Mouse (Mus musculus) neural tube, embryonic 15.5 days (tissue): ENCODE measurements at regions not wholly inside any gene's neighbourhood (a gene's known extent, or its start where the extent isn't known, plus 50 kb on each side); places are given as distances from the start of the nearest gene placed in this dataset.

Source experiments
- ATAC-seq: fragments of 200-750 bp; cut with Nextera tagmentation; 2 replicates; pipeline ENCODE4 v1.8.0; 2017; ENCODE audit warnings: mild to moderate bottlenecking, moderate TSS enrichment, moderate library complexity; ENCODE audit not compliant: low FRiP score
- H3K27ac ChIP-seq: fragments of 300-500 bp; sonication (generic); replicated peaks from 2 replicates; pipeline ENCODE4 v1.5.1; 2015; ENCODE audit warnings: mild to moderate bottlenecking, inconsistent platforms
- H3K27me3 ChIP-seq: fragments of 300-500 bp; sonication (generic); replicated peaks from 2 replicates; pipeline ENCODE4 v1.6.1; 2015; ENCODE audit warnings: inconsistent platforms
- H3K36me3 ChIP-seq: fragments of 300-500 bp; sonication (generic); 2 replicates; pipeline ENCODE4 v1.6.1; 2015; ENCODE audit warnings: inconsistent platforms
- H3K4me1 ChIP-seq: fragments of 300-500 bp; sonication (generic); 2 replicates; pipeline ENCODE4 v1.6.1; 2015; ENCODE audit warnings: inconsistent platforms
- H3K4me2 ChIP-seq: fragments of 300-500 bp; sonication (generic); 2 replicates; pipeline ENCODE4 v1.6.1; 2015; ENCODE audit warnings: inconsistent platforms, mild to moderate bottlenecking, moderate library complexity
- H3K4me3 ChIP-seq: fragments of 300-500 bp; sonication (generic); replicated peaks from 2 replicates; pipeline ENCODE4 v1.5.1; 2015; ENCODE audit warnings: mild to moderate bottlenecking, inconsistent platforms
- H3K9ac ChIP-seq: fragments of 300-500 bp; sonication (generic); replicated peaks from 2 replicates; pipeline ENCODE4 v1.6.1; 2015; ENCODE audit warnings: mild to moderate bottlenecking, inconsistent platforms
- H3K9me3 ChIP-seq: fragments of 300-500 bp; sonication (generic); replicated peaks from 2 replicates; pipeline ENCODE4 v1.6.1; 2016; ENCODE audit warnings: inconsistent platforms
- WGBS: fragments of 180-500 bp; shearing (Covaris S2); methylation state at CpG from one replicate; pipeline ENCODE4 v1.1.7; 2015; ENCODE audit warnings: mixed read lengths; 5-methylcytosine and 5-hydroxymethylcytosine counted together

- ATAC-seq, result no peak
- no peaks in the 10 kb centered on the region for H3K36me3 ChIP-seq
- no peak overlapping the region for H3K9ac ChIP-seq
- H3K4me1 ChIP-seq, result no peaks in the 10 kb centered on the region
- no peak overlapping the region for H3K4me2 ChIP-seq
- H3K27ac ChIP-seq, result no peak overlapping the region
- H3K9me3 ChIP-seq, result no peaks in the 10 kb centered on the region
- WGBS, result 89% methylated on average over 4 of the region's 4 CpGs
- H3K27me3 ChIP-seq, result no peaks in the 10 kb centered on the region
- no peak overlapping the region for H3K4me3 ChIP-seq
Observed at GRCm38 (mm10) chr3:143291793-143292192, 410.0 kb upstream of the Pkn2 start.

DNA sequence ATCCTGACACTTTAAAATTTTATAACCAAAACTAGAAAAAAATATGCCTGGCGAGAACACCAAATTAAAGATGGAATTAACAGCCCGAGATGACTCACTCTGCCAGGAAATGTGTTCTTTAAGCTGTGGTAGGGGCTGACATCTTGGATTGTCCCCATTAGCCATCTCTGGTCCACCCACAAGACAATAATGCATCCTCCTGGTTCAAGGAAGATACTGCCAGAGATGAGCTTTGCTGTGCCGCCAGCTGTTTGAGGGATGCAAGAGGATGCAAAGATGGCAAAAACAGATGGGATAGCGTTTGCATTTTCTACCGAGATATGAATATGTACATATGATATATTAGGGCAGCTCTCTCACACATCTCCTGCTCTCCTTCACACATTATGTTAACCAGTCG, 382.3 kb upstream of the Pkn2 start:
- Histone ChIP-seq H3K9me3 (no peaks in the 10 kb centered on the region), H3K4me2 (no peak overlapping the region), H3K36me3 (no peaks in the 10 kb centered on the region), H3K9ac (no peak overlapping the region), H3K27ac (no peak overlapping the region), H3K27me3 (no peaks in the 10 kb centered on the region), H3K4me1 (no peaks in the 10 kb centered on the region), H3K4me3 (no peak overlapping the region)
- WGBS, result 95% methylated on average over 6 of the region's 6 CpGs
- ATAC-seq, result no peak

GRCm38 (mm10) chr3:143252643-143253042, 370.8 kb upstream of the Pkn2 start:
- no peak overlapping the region for H3K4me2 ChIP-seq
- H3K9me3 ChIP-seq, result no peaks in the 10 kb centered on the region
- no peak overlapping the region for H3K27ac ChIP-seq
- H3K9ac ChIP-seq, result no peak overlapping the region
- H3K36me3 ChIP-seq, result no peaks in the 10 kb centered on the region
- WGBS, result 52% methylated on average over 1 of the region's 1 CpGs
- no peaks in the 10 kb centered on the region for H3K27me3 ChIP-seq
- ATAC-seq, result no peak
- no peaks in the 10 kb centered on the region for H3K4me1 ChIP-seq
- no peak overlapping the region for H3K4me3 ChIP-seq

GRCm38 (mm10) chr3:143252008-143252407, 370.2 kb upstream of the Pkn2 start:
- no peaks in the 10 kb centered on the region for H3K4me1 ChIP-seq
- no peak overlapping the region for H3K4me2 ChIP-seq
- H3K36me3 ChIP-seq, result no peaks in the 10 kb centered on the region
- ATAC-seq, result no peak
- H3K27me3 ChIP-seq, result no peaks in the 10 kb centered on the region
- no peaks in the 10 kb centered on the region for H3K9me3 ChIP-seq
- no peak overlapping the region for H3K4me3 ChIP-seq
- 80% methylated on average over 2 of the region's 2 CpGs for WGBS
- no peak overlapping the region for H3K9ac ChIP-seq
- no peak overlapping the region for H3K27ac ChIP-seq

DNA sequence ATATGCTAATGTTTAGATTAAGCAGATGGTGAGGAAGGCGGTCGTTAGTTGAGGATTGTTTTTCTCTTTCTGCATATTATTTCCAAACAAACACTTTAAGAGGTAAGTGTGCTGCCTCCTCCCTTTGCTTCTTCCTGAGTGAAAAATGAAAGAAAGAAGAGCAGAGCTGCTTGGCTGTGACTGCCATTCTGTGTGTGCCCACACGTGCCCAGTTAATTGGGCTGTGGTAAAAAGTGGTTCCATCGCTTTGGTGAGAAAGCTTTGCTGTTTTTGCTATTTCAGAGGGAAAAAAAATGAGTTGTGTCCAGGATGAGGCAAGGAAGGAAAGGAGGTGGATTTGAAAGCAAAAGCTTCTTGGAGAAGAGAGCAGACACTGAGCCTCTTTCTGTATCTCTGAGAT, 360.9 kb upstream of the Pkn2 start:
- no peak overlapping the region for H3K9ac ChIP-seq

GRCm38 (mm10) chr3:143240545-143241383, 359.0 kb upstream of the Pkn2 start:
- Histone ChIP-seq H3K27me3 (no peaks in the 10 kb centered on the region), H3K4me1 (no peaks in the 10 kb centered on the region), H3K27ac (no peak overlapping the region), H3K4me2 (no peak overlapping the region), H3K4me3 (no peak overlapping the region), H3K9me3 (no peaks in the 10 kb centered on the region), H3K9ac (no peak overlapping the region), H3K36me3 (no peaks in the 10 kb centered on the region)
- 75% methylated on average over 7 of the region's 7 CpGs for WGBS
- ATAC-seq, result no peak

More for the DNA sequence above, 360.9 kb upstream of the Pkn2 start:
- Histone ChIP-seq H3K4me2 (no peak overlapping the region), H3K27me3 (no peaks in the 10 kb centered on the region), H3K27ac (no peak overlapping the region), H3K9me3 (no peaks in the 10 kb centered on the region), H3K36me3 (no peaks in the 10 kb centered on the region), H3K4me3 (no peak overlapping the region), H3K4me1 (no peaks in the 10 kb centered on the region)
- ATAC-seq, result no peak
- WGBS, result 69% methylated on average over 4 of the region's 4 CpGs

DNA sequence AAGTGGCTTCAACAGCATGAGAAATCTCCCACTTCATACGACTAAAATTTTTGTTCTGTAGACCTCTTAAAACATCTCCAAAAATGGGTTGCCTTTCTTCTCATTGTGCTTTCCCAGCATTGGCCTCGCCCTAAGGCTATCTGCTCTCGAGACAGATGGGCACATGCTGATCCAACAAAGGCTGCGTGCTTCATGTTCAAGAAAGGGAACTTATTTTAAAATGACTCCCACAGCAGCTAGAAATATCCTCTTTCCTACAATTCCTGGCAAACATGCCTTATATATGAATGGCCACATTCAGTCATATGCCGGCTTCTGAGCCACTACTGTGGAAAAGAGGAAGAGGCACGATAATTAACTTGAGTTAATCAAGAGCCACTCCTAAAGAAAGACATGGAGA, 356.7 kb upstream of the Pkn2 start:
- ATAC-seq, result no peak
- WGBS, result 85% methylated on average over 6 of the region's 6 CpGs
- no peaks in the 10 kb centered on the region for H3K9me3 ChIP-seq

DNA sequence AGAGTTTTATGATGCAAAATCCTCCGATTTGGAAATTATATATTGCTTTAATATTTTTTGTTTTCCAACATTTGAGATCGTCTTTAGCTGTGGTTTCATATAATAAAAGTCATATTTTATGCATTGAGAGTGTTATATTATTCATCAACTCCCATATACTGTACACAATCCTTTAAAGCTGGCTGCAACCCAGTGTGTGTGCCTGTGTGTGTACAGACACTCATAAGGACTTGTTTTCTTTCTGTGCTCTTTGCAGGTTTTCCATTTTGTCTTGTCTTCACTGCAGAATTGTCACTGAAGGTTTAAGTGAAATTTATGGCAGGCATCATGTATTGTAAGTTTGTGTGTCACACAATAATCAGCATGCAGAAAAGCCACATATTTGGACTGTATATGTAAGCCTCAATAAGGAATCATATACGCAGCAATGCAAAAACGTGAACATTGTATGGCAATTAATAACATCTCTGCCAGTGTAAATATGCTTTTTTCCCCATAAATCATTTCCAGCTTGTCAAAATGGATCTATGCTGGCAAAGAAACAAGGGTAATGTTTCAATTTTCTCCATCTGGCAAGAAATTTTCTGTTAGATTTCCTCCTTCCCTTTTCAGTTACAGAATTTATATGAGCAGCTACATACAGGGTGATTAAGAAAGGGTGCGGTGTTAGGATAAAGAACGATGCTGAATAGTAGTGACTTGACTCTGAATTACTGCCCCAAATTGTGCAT, 342.4 kb upstream of the Pkn2 start:
- H3K36me3 ChIP-seq, result no peaks in the 10 kb centered on the region
- no peak overlapping the region for H3K4me3 ChIP-seq
- no peaks in the 10 kb centered on the region for H3K4me1 ChIP-seq
- ATAC-seq, result no peak
- no peaks in the 10 kb centered on the region for H3K9me3 ChIP-seq
- H3K27ac ChIP-seq, result no peak overlapping the region
- no peak overlapping the region for H3K9ac ChIP-seq
- WGBS, result 69% methylated on average over 6 of the region's 6 CpGs
- H3K4me2 ChIP-seq, result no peak overlapping the region
- H3K27me3 ChIP-seq, result no peaks in the 10 kb centered on the region

More for the DNA sequence above, 356.7 kb upstream of the Pkn2 start:
- Histone ChIP-seq H3K36me3 (no peaks in the 10 kb centered on the region), H3K4me2 (no peak overlapping the region), H3K4me1 (no peaks in the 10 kb centered on the region), H3K27ac (no peak overlapping the region), H3K4me3 (no peak overlapping the region), H3K9ac (no peak overlapping the region), H3K27me3 (no peaks in the 10 kb centered on the region)

GRCm38 (mm10) chr3:143193263-143193970, 311.6 kb upstream of the Pkn2 start:
- H3K9ac ChIP-seq, result no peak overlapping the region
- no peak overlapping the region for H3K27ac ChIP-seq
- H3K4me2 ChIP-seq, result no peak overlapping the region
- H3K27me3 ChIP-seq, result no peaks in the 10 kb centered on the region
- H3K9me3 ChIP-seq, result no peaks in the 10 kb centered on the region
- no peaks in the 10 kb centered on the region for H3K36me3 ChIP-seq
- H3K4me1 ChIP-seq, result no peaks in the 10 kb centered on the region
- 66% methylated on average over 6 of the region's 6 CpGs for WGBS
- ATAC-seq, result no peak
- no peak overlapping the region for H3K4me3 ChIP-seq

DNA sequence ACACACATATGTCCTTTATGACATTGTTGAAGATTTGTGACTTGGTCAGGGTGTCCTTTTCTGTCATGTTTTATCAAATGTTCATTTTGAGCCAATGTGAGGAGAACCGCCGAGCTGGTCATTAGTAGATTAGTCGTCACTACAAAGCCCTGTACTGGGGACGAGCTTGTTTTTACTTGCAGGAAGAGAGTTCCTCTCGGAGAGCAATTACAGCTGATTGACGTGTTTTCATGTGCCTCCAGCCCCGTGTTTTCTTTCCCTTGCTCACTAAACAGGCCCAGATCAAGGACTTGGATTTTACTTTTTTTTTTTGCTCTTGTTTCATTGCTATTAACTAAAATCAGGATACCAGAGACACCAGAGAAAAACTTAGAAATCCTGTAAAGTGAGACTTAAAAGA, 307.1 kb upstream of the Pkn2 start:
- WGBS, result 53% methylated on average over 7 of the region's 7 CpGs
- no peak overlapping the region for H3K4me2 ChIP-seq

DNA sequence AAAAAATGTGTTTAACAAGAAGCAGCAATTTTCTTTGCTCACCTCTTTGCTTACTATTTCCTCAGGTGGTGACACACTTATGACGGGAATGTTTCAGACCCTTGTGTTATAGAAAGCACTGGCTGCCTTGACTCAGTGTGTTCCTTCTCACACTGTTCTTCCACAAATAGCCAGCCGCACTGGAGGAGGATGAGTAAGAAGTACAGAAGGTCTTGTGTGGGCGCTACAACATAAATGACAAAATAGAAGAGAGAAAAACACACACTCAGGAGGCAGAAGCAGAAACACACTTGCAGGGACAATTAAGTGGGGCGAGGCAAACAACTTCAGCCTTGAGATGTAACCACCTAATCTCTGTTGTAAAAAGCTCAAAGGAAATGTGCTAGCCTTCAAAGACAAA, 292.2 kb upstream of the Pkn2 start:
- H3K4me3 ChIP-seq, result no peak overlapping the region
- no peaks in the 10 kb centered on the region for H3K27me3 ChIP-seq
- no peaks in the 10 kb centered on the region for H3K9me3 ChIP-seq
- H3K36me3 ChIP-seq, result no peaks in the 10 kb centered on the region
- no peak for ATAC-seq
- no peaks in the 10 kb centered on the region for H3K4me1 ChIP-seq
- no peak overlapping the region for H3K27ac ChIP-seq
- H3K4me2 ChIP-seq, result no peak overlapping the region
- H3K9ac ChIP-seq, result no peak overlapping the region
- 78% methylated on average over 4 of the region's 4 CpGs for WGBS

More for the DNA sequence above, 307.1 kb upstream of the Pkn2 start:
- Histone ChIP-seq H3K9me3 (no peaks in the 10 kb centered on the region), H3K36me3 (no peaks in the 10 kb centered on the region), H3K27ac (no peak overlapping the region), H3K4me1 (no peaks in the 10 kb centered on the region), H3K4me3 (no peak overlapping the region), H3K27me3 (no peaks in the 10 kb centered on the region), H3K9ac (no peak overlapping the region)
- ATAC-seq, result no peak
